Mouse (Mus musculus) common myeloid progenitor, adult 5-6 weeks (primary cell): Measurements from ENCODE around the gene Etv4. TPM values are rescaled to one million over a fixed set of nuclear protein-coding genes. Genes with fewer than 3 reads are reported as not detected.

Experiments
- ATAC-seq: replicated peaks from 2 replicates; pipeline ENCODE4 v1.8.0; 2016; ENCODE audit warnings: low read depth, mild to moderate bottlenecking, moderate TSS enrichment, inconsistent platforms; ENCODE audit not compliant: poor library complexity, severe bottlenecking
- total RNA-seq: library from RNA; stranded (forward); fragments of 200-1000, 187-1606 nt; gene quantifications from 2 replicates; pipeline ENCODE4 v1.2.3, GENCODE M21; 2017

Etv4 gene
- not detected in 2 replicates for total RNA-seq

DNA sequence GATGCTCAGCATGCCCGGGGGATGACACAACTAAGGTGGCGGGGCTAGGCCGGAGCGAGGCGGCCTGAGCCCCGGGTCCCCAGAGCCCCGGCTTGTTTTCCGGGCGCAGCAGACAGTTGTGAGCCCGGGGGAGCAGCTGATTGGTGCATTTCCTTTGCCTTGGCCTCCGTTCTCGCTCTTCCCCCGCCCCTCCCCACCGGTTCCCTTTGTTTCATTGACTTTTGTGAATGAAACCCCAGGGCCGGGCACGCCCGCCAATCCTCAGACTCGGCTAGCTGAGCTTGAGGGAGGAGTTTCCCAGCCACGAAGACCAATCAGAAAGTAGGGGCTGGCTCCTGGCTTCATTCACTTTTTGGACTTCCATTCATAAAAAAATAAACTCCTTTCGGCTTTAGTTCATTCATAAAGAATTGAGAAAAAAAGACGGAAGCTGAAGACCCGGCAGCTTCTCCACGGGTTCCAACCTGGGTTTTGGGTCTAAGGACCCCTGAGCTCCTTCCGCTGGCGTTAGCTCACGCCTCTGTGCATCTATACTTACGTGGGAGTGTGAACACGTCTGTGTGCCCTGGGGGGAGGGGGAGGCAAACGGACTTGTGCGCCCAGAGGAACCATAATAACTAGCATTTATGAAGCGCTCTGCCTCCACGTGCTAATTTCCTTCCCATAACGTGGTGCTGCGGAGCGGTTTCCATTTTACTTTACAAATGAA is at the start of gene Etv4:
Gene Etv4 (minus strand): TSS at position 229 of the 709 bp plus-strand sequence.
- ATAC-seq, result peak; percentile 97

DNA sequence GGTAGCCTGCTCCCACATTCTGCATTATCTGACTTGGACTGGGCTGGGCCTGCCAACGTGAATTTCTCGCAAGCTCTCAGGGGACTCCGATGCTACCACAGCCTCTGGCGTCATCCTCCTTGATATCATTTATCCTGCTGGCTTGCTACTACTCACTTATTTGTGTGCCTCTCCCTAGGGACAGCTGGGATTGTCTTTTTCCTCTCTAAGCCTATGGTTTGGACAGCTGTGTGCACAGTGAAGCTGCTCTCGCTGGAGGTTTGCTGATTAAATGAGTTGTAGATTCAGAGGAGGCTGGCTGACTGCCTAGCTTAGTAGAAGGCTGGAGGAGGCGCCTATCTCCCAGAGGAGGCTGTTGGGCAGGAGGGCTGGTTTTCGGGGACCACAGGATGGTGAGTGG is 46.8 kb upstream of the Etv4 start:
- ATAC-seq, result no peak

DNA sequence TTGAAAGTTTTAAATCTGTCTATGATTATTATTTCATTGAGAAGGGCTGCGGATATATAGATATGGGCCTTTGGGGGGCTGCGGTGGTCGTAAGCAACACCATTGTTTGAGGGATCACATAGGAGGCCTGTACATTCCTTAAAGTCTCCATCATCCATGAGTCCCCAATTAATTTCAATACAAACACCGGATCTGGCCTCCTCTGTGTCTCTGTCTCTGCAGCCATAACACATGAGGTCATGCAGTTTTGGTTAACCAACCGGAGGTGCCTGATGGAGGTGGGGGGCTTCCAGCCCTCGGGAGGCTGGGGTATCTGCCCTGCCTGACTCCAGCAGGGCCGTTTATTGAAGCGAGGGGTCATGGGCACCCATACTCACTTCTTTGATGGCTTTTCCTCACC is 45.4 kb upstream of the Etv4 start:
- no peak for ATAC-seq

DNA sequence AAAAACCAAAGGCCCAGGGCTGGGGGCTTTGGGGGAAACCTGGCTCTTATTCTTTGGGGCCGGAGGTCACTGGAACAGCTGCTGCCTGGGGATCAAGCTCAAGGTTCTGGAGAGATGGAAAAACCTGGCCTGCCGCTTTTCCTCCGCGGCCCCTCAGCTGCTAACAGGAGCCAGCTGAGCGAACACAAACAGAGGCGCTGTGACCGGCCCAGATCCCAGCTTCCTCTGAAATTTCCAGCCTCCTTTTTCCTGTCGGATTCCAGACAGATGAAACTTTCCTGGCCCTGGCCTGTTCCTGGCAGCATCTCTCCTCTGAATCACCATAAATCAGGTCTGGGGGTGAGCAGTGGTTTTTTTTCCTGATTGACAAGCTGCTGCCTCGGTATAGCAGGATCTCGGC is 44.9 kb upstream of the Etv4 start:
- ATAC-seq, result no peak

DNA sequence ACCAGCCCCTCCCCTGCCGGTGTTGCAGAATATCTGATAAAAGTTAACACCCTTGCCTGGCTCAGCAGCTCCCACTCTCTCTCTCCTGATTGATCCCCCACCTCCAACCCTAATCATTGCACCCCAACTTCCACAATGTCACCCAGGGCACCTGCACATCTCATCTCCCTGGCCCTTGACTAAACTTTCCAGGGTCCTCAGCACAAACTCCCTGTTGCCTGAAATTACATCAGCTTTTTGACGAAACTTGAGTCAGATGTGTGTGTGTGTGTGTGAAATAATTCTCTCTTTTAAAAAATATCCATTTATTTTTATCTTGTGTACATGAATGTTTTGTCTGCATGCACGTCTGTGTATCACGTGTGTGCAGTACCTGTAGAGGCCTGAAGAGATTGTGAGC is 43.5 kb upstream of the Etv4 start:
- no peak for ATAC-seq

DNA sequence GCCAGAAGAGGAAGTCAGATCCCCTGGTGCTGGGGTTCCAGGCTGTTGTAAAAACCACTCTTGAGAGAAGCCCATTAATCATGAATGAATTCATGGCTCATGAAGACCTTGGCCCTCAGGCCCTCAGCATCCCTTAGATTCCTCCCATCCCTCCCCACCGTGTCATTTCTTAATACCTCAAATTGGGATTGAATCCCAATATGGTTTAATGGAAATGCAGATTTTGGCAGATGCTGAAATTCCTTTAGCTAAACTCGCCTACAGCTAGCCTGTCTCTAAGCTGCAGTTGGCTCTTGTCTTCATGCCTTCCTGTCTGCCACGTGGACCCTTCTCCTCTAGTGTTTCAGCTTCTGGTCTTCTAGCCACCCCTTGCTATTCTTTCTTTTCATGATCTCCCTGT is 38.0 kb upstream of the Etv4 start:
- ATAC-seq, result no peak

DNA sequence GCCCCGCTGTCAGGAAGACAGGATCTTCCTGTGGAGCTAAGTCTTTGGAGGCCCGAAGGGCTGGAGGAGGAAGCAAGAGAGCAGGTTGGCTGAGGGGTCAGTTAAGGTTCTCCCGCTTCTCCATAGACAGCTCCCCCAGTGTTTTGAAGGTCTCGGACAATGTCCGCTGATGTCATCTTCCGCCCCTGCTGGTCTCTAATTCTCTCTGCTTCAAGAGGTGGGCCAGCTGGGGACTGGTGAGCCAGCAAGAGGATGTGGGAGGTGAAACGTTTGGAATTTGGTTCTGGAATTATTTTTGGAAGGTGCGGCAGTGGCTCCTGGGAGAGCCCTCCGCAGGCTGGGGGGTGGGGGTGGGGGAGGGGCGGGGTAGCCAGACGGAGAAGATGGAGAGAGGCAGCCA is 35.7 kb upstream of the Etv4 start:
- no peak for ATAC-seq

DNA sequence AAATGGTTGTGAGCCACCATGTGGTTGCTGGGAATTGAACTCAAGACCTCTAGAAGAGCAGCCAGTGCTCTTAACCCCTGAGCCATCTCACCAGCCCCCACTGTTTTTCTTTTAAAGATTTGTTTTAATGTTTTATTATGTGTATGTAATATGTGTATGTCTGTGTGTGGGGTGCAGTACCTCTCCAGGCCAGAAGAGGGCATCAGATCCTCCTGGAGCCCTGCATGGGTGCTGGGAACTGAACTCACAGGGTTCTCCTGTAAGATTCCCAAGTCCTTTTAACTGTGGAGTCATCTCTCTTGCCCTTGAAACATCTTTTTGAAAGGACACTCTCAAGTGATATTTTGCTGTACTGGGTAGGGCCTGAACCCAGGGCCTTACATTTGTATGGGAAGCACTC is 34.7 kb upstream of the Etv4 start:
- no peak for ATAC-seq

DNA sequence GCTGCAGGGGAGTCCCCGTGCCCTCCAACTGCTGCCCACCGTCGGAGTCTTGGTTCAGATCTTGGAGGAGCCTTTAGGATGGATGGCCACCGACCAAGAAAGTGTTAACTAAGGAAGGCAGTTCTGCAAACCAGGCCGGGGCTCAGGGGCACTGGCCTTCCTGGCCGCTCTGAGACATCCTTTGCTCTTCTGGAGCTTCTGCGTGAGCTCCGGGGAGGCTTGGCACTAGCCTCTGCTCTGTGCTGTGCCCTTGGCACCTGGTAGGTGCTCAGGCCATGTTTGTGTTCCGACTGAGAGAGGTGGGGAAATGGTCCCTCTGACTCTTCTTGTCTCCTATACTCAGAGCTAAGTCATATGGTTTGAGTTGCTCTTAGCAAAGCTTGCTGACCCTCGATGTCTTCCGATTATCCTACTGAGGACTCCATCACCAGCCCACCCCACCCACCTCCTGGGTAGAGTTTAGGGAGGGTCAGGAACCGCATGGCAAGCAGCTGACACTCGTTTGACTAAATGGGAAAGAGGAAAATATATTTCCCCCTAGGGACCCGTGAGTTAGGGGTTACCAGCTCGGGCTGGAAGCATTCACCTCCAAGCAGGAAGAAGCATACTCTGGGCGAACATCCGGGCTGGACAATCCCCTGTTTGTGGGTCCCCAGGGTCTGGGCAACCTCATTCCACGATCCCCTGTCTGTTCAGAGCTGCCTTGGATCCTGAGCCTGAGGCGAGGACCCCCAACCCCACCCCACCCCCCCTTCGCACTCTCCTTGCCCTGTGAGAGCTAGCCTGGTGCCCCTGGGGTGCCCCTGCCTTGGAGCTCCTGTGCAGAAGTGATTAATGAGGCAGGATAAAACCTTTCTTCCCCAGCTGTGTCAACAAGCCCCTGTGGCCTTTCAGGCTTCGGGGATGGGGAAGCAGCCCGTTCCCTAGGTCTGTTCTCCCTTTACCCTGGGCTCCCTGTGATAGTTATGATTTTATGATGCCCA is 30.2 kb upstream of the Etv4 start:
- ATAC-seq, result no peak

DNA sequence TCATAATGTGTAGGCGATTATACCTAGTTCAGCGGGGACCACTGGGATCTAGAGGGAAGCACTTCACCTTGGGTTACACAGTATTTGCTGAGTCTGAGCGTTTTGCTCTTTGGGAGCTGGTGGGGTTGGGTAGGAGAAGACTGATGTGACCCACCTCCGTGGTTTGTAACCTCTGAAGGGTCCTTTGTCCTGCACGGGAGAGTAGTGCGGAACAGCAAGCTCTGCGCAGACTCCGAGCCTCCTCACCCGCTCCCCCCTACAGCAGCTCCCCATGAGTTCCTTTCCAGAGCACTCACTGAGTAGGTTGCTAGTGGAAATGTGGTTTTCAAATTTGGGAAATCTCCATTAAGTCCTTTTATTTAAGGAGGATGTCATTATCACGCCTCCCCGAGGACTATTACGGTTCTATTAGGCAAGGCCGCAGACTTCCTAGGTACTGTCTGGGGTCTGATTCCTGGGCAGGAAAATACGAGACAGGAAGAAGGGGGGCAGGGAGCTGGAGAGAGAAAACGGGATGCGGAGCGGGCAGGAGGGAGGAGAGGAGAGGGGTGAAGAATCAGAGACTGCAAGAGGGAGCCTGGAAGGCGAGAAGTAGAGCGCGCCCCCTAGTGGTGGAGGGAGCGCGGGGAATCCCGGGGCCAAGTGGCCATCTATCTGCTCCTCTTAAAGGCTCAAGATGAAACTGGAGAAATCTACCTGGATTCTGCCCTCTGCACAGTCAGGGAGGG is 29.4 kb upstream of the Etv4 start:
- peak; percentile 74; the same call in 1 of the 2 replicates for ATAC-seq

DNA sequence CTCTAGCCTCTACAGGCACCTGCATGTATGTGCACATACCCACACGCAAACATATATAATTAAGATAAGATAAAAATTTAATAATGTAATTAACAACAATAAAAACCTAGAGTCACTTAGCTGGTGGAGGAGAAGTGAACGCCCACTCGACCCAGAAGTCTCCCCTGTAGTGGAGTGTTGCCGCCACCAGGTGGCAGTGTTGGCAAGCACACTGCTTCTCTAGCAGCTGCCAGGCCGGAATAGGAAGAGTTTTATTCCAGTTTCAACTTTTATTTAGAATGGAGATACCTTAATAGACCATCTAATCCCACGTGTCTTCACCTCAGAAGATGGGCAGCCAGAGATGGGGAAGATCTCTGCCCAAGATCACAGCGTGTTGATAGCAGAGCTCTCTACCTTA is 28.1 kb upstream of the Etv4 start:
- ATAC-seq, result peak; percentile 85

DNA sequence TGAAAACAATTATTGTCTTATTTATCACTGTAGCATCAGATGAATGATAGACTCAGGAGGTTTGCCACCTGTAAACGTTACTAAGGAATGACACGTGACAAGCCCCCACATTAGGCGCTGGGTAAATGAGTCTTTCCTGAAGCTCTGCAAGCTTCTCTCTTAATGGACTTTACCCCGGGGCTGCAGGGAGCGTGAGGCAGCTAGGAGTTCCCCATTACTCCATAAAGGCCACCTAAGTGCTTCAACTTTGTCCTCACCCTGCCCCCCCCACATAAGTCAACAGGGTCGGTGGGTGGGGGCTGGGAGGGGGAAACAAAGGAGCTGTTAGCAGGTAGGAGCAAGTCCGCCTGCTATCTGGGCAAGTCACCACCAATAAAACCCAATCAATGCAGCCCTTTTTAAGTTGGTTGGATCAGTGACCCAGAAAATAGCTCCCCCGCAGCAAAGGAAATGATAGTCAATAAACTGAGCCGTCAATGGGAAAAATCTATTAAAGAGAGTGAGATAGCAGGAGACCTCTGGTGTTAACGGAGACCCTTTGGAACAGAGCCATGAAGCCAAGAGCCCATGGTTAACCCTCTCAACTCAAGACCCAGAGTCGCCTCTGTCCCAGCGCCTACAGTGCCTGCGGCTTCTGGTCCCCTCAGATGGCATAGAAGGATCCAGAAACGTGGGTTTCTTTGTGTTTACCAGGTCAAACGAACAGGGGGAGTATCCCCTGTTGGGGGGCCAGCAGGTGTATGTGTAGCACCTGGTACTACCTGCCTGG is 24.1 kb upstream of the Etv4 start:
- no peak for ATAC-seq

DNA sequence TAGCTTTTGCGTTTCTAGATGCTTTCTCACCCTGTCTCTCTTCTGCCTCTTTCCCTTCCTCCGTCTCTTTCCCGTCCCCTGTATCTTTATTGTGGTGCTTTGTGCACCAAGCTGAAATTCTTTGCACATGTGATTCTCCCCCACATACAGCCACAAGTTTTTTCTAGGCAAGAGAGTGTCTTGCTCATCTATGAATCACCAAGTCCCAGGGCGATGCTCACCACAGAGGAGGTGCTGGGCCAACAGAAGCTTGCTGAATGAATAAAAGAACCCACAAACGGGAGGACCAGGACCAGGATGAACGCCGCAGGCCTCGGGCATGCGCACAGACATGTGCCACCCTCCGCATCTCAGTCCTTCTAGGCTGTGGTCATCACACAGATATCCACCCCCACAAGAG is 22.1 kb upstream of the Etv4 start:
- ATAC-seq, result no peak

DNA sequence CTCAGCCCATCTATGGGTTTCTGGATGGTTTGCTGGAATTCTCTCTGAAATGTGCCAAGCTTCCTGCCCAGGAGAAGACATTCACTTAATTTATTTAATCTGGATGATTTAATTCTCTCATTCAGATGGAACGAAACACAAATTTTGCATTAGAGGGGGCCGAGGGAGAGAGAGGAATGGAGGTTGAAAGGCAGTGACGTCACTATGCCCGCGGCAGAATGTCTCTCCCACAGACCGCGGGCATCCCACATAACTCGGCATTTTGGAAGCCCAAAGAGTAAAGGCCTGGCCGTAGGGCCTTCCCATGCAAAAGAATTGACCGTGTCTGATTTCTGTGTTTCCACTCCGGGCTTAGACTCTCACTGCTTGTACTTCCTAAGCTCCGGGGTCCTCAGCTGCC is 21.6 kb upstream of the Etv4 start:
- ATAC-seq, result no peak

DNA sequence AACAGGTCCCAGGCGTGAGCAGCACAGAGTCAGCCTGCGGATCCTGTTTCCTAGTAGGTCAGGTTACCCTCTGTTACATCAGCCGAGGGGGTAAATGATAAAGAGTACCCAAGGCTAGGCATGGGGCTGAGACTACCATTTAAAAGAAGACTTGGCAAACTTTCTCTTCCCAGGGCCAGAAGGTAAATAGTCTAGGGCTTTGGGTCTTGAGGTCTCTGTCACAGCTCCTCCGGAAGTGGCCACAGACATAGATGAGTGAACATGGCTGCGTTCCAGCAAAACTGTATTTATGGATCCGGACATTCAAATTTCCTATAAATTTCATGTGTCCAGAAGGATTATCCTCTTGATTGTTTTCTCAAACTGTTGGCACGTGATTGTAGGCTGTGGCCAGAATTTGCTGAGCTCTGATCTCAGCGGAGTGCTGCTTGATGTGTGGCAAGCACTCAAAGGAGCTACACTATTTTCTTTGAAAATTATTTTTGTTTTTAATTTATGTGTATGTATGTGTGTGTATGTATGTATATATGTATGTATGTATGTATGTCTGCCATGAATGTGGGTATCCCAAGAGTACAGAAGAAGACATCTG is 20.0 kb upstream of the Etv4 start:
- no peak for ATAC-seq

DNA sequence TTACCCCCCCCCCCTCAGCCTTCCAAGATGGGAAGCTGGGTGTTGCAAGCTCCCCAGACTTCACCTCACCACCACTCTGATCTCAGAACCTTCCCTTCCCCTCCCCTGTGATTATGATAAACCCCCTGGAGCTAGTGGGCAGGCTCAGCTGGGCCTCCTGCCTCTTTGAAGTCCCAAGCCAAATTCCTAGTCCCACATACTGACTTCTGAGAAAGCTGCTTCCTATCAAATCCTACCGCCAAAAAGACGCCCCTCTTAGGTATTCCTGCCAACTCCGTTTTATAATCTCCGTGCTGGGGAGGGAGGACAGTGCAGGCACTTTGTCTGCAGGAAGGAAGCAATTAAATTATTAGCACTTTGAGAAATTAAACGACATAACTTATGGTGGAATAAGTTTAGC is 16.2 kb upstream of the Etv4 start:
- ATAC-seq, result no peak

DNA sequence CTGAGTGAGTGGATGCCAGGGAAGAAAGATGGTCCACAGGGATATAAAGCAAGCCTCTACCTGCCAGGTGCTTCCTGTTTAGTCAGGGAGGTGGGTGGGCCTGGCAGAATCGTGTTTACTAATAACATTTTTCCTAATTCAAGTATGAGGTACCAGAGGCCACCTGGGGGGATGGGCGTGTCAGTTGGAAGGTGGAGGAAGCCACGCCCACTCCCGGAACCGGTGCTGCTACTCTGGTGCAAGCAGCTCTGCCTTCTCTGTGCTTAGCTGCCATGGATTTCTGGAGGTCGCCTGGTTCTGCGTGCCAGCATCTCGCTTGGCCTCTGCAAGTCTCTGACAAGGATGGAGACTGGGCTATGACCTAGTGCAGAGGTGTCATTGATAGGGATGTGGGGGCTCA is 12.9 kb upstream of the Etv4 start:
- no peak for ATAC-seq

DNA sequence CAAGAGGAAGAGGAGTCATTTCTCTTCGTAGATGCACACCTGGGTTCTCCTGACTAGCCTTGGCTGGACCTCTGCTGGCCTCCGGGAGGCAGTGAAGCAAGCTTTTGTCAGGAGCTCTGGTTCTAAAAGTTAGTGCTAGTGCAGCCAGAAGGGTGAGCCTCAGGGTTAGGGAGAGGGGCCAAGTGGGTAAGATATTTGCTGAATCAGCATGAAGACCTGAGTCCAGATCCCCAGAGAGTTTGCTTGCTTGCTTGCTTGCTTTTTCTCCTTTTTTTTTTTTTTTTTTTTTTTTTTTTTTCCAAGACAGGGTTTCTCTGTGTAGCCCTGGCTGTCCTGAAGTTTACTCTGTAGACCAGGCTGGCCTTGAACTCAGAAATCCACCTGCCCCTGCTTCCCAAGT is 12.2 kb upstream of the Etv4 start:
- no peak for ATAC-seq

DNA sequence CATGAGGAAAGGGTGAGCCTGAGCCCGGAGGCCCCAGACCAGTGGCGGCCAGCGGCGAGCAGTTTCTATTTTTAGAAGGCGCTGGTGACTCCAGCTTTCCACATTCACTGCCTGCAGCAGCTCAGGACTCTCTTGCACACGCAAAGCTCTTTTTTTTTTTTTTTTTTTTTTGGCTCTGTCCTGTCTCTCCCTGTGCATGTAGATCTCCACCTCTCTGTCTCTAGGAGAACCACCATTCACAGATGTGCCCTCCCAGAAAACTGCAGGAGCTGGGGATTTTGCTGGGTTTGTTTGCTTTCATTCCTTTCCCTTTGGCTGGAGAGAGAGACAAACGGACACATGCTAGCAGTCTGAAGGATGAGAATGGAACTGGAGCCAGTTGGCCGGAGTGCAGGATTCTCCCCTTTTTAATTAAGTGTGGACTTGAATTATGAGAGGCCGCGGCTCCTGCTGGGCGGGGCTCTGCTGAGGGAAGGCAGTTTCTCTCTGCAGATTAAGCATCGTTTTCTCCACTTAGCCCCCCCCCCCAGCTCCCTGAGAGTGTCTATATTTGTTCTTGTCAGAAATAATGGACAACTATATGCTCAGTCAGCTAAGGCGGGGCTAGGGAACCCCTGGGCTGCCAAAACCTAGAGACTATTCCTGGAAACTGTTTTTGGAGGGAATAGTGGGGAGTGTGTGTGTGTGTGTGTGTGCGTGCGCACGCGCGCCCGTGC is 5.8 kb upstream of the Etv4 start:
- no peak for ATAC-seq
